Mouse (Mus musculus) limb, embryonic 12.5 days (tissue): ENCODE data around the gene Prdm10. TPM values are rescaled to one million over a fixed set of nuclear protein-coding genes. Genes with fewer than 3 reads are reported as not detected.
A peak's percentile ranks its signal among the peaks of the same experiment; 100 is the strongest.

Experiments used
- ATAC-seq: fragments of 200-750 bp; cut with Nextera tagmentation; 2 replicates; pipeline ENCODE4 v1.8.0; 2017; ENCODE audit warnings: low read depth, moderate TSS enrichment; ENCODE audit not compliant: insufficient number of reproducible peaks, insufficient read depth, low FRiP score, low TSS enrichment
- H3K27ac ChIP-seq: fragments of 300-500 bp; sonication (generic); 2 replicates; pipeline ENCODE4 v1.5.1; 2016; ENCODE audit warnings: mild to moderate bottlenecking, moderate library complexity
- H3K27me3 ChIP-seq: fragments of 300-500 bp; sonication (generic); 2 replicates; pipeline ENCODE4 v1.6.1; 2016; ENCODE audit warnings: mild to moderate bottlenecking, moderate library complexity
- H3K36me3 ChIP-seq: fragments of 300-500 bp; sonication (generic); 2 replicates; pipeline ENCODE4 v1.6.1; 2016; ENCODE audit warnings: mild to moderate bottlenecking, moderate library complexity
- H3K4me1 ChIP-seq: fragments of 300-500 bp; sonication (generic); replicated peaks from 2 replicates; pipeline ENCODE4 v1.6.1; 2016
- H3K4me2 ChIP-seq: fragments of 300-500 bp; sonication (generic); 2 replicates; pipeline ENCODE4 v1.6.1; 2016; ENCODE audit warnings: mild to moderate bottlenecking, moderate library complexity
- H3K4me3 ChIP-seq: fragments of 300-500 bp; sonication (generic); replicated peaks from 2 replicates; pipeline ENCODE4 v1.5.1; 2016; ENCODE audit warnings: mild to moderate bottlenecking
- H3K9ac ChIP-seq: fragments of 300-500 bp; sonication (generic); replicated peaks from 2 replicates; pipeline ENCODE4 v1.6.1; 2016; ENCODE audit warnings: mild to moderate bottlenecking, moderate library complexity
- H3K9me3 ChIP-seq: fragments of 300-500 bp; sonication (generic); 2 replicates; pipeline ENCODE4 v1.6.1; 2016; ENCODE audit warnings: mild to moderate bottlenecking, moderate library complexity
- WGBS: fragments of 180-500 bp; shearing (Covaris S2); methylation state at CpG from one replicate; pipeline ENCODE4 v1.1.7; 2016; 5-methylcytosine and 5-hydroxymethylcytosine counted together
- polyA plus RNA-seq: library from polyadenylated mRNA; unstranded; fragments of >200 nt; fragmentation: Nextera tagmentation; extraction: Ambion mirVana; gene quantifications from 2 replicates; pipeline ENCODE4 v1.2.1, GENCODE M21; 2016

Gene Prdm10
- polyA plus RNA-seq, 1 experiment from 2014 or later = 6.3 TPM

- Histone ChIP-seq H3K4me1 (0 out of 2 replicates have a peak, but pooled peaks cover 8% of the 10 kb centered on the region), H3K4me2 (no peak overlapping the region), H3K9ac (no peak overlapping the region), H3K27ac (peak overlapping the region; percentile 59), H3K27me3 (no peaks in the 10 kb centered on the region), H3K36me3 (no peaks in the 10 kb centered on the region), H3K4me3 (no peak overlapping the region), H3K9me3 (no peaks in the 10 kb centered on the region)
- 66% methylated on average over 5 of the region's 5 CpGs for WGBS
- ATAC-seq = no peak
Measured at GRCm38 (mm10) chr9:31266013-31266659, 14.2 kb upstream of the Prdm10 start.

- H3K9ac ChIP-seq = no peak overlapping the region
- no peak overlapping the region for H3K4me2 ChIP-seq
- H3K27ac ChIP-seq = no peak overlapping the region
- H3K36me3 ChIP-seq = no peaks in the 10 kb centered on the region
- no peak overlapping the region for H3K4me3 ChIP-seq
- ATAC-seq = no peak
- no peaks in the 10 kb centered on the region for H3K27me3 ChIP-seq
- H3K9me3 ChIP-seq = no peaks in the 10 kb centered on the region
- H3K4me1 ChIP-seq = 0 out of 2 replicates have a peak, but pooled peaks cover 4% of the 10 kb centered on the region
- 54% methylated on average over 8 of the region's 8 CpGs for WGBS
Measured at GRCm38 (mm10) chr9:31271221-31272015, 8.9 kb upstream of the Prdm10 start.

DNA sequence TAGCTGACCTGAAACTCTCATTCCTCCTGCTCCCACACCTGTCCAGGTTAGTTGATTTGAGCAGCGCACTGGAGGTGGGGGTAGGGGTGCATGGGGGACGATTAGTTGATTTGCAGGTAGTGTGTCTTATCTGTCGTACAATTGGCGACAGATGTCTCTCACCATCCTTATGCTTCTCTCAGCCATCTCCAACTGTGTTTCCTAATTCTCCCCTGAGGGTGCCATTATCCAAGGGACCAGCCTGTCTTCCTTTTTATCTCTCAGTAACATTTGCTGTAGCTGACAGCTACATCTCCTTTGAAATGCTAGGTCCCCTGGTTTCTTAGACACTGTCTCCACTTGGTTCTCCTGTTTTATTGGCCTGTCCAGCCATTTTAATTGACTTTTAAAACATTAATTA, 8.2 kb upstream of the Prdm10 start:
- H3K4me3 ChIP-seq = no peak overlapping the region
- H3K4me2 ChIP-seq = no peak overlapping the region
- 68% methylated on average over 4 of the region's 4 CpGs for WGBS
- H3K4me1 ChIP-seq = no peaks in the 10 kb centered on the region
- no peak overlapping the region for H3K9ac ChIP-seq
- no peaks in the 10 kb centered on the region for H3K27me3 ChIP-seq
- no peak for ATAC-seq
- H3K9me3 ChIP-seq = no peaks in the 10 kb centered on the region
- H3K36me3 ChIP-seq = no peaks in the 10 kb centered on the region
- no peak overlapping the region for H3K27ac ChIP-seq

GRCm38 (mm10) chr9:31278651-31279050, 1.7 kb upstream of the Prdm10 start:
- WGBS = 88% methylated on average over 7 of the region's 7 CpGs
- H3K4me1 ChIP-seq = peaks cover 26% of the 10 kb centered on the region
- H3K27me3 ChIP-seq = no peaks in the 10 kb centered on the region
- no peak overlapping the region for H3K4me2 ChIP-seq
- H3K27ac ChIP-seq = peak overlapping the region; percentile 99
- no peak overlapping the region for H3K9ac ChIP-seq
- H3K36me3 ChIP-seq = no peaks in the 10 kb centered on the region
- no peaks in the 10 kb centered on the region for H3K9me3 ChIP-seq
- no peak for ATAC-seq
- no peak overlapping the region for H3K4me3 ChIP-seq

- peak overlapping the region; percentile 81 for H3K4me3 ChIP-seq
- no peaks in the 10 kb centered on the region for H3K27me3 ChIP-seq
- ATAC-seq = no peak
- 60% methylated on average over 2 of the region's 2 CpGs for WGBS
- H3K9ac ChIP-seq = peak overlapping the region; percentile 98; the same call in 1 of the 2 replicates
- H3K4me2 ChIP-seq = peak overlapping the region; percentile 73
- peaks cover 26% of the 10 kb centered on the region for H3K4me1 ChIP-seq
- H3K27ac ChIP-seq = peak overlapping the region; percentile 99
- H3K36me3 ChIP-seq = no peaks in the 10 kb centered on the region
- no peaks in the 10 kb centered on the region for H3K9me3 ChIP-seq
Measured at GRCm38 (mm10) chr9:31279306-31279705, 1.0 kb upstream of the Prdm10 start.

DNA sequence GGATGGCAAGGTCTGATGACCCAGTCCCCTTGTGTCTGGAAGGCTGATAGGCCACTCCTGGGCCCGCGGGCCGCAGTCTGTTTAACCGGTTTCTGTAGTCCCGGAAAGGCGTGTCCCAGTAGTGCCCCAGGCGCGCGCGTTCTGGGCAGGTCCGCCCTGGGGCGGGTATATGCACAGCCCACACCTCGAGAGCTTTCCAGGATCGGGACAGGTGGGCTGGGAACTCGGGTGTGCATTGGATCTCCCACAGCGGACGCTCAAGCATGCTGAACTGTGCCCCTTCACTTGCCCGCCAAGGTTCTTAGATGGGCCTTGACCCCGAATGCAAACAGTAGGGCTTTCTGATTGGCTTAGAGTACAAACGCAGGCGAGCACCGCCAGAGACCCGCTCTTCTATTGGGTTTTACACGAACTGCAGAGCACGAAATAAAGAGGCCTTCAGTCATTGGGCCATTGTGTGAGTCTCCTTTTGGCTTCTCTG, 413 bp upstream of the Prdm10 start:
- peak overlapping the region; percentile 99 for H3K27ac ChIP-seq
- H3K4me2 ChIP-seq = peak overlapping the region; percentile 73
- ATAC-seq = peak; percentile 84; the same call in 1 of the 2 replicates
- peak overlapping the region; percentile 98 for H3K9ac ChIP-seq
- WGBS = under 1% methylated on average over 25 of the region's 25 CpGs
- no peaks in the 10 kb centered on the region for H3K9me3 ChIP-seq
- H3K4me1 ChIP-seq = peaks cover 26% of the 10 kb centered on the region
- no peaks in the 10 kb centered on the region for H3K36me3 ChIP-seq
- no peaks in the 10 kb centered on the region for H3K27me3 ChIP-seq
- peak overlapping the region; percentile 81 for H3K4me3 ChIP-seq

GRCm38 (mm10) chr9:31281011-31281662, 799 bp downstream of the Prdm10 start:
- H3K27me3 ChIP-seq = no peaks in the 10 kb centered on the region
- H3K27ac ChIP-seq = peak overlapping the region; percentile 99
- H3K4me2 ChIP-seq = peak overlapping the region; percentile 73
- peak; percentile 57 for ATAC-seq
- peak overlapping the region; percentile 98 for H3K9ac ChIP-seq
- H3K4me1 ChIP-seq = peaks cover 26% of the 10 kb centered on the region
- WGBS = 2% methylated on average over 59 of the region's 63 CpGs
- no peaks in the 10 kb centered on the region for H3K9me3 ChIP-seq
- H3K36me3 ChIP-seq = peaks cover 4% of the 10 kb centered on the region; the same call in 1 of the 2 replicates
- peak overlapping the region; percentile 81 for H3K4me3 ChIP-seq

- Histone ChIP-seq H3K36me3 (peaks cover 6% of the 10 kb centered on the region; the same call in 1 of the 2 replicates), H3K27me3 (no peaks in the 10 kb centered on the region), H3K9ac (peak overlapping the region; percentile 98), H3K4me3 (peak overlapping the region; percentile 81), H3K4me1 (peaks cover 26% of the 10 kb centered on the region), H3K9me3 (no peaks in the 10 kb centered on the region), H3K4me2 (peak overlapping the region; percentile 73), H3K27ac (peak overlapping the region; percentile 99)
- WGBS = 6% methylated on average over 11 of the region's 11 CpGs
- no peak for ATAC-seq
Measured at GRCm38 (mm10) chr9:31281663-31282015, 1.3 kb downstream of the Prdm10 start.

- Histone ChIP-seq H3K4me2 (peak overlapping the region; percentile 73), H3K4me3 (no peak overlapping the region), H3K27ac (peak overlapping the region; percentile 53; the same call in 1 of the 2 replicates), H3K9me3 (no peaks in the 10 kb centered on the region), H3K9ac (no peak overlapping the region), H3K36me3 (peaks cover 7% of the 10 kb centered on the region; the same call in 1 of the 2 replicates), H3K4me1 (peaks cover 26% of the 10 kb centered on the region), H3K27me3 (no peaks in the 10 kb centered on the region)
- no peak for ATAC-seq
- 29% methylated on average over 4 of the region's 4 CpGs for WGBS
Measured at GRCm38 (mm10) chr9:31282536-31282935, 2.2 kb downstream of the Prdm10 start.

DNA sequence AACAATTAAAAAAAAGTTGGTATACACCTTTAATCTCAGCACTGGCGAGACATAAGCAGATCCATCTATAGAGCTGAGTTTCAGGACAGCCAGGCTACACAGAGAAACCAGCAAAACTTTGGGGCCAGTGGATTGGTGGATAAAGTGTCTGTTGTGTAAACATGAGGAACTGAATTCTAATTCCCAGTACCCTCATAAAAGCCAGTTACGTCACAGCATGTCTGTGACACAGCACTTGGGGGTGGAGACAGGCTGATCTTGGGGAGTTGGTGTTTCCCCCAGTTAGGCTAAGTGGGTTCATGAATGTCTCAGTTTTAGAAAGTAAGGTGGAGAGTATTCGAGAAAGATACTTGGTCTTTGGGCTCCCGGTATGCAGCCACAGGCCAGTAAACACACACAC, 2.7 kb downstream of the Prdm10 start:
- no peak for ATAC-seq
- Histone ChIP-seq H3K9ac (no peak overlapping the region), H3K4me2 (no peak overlapping the region), H3K4me3 (no peak overlapping the region), H3K4me1 (peaks cover 26% of the 10 kb centered on the region), H3K27me3 (no peaks in the 10 kb centered on the region), H3K9me3 (no peaks in the 10 kb centered on the region), H3K27ac (peak overlapping the region; percentile 53; the same call in 1 of the 2 replicates), H3K36me3 (peaks cover 7% of the 10 kb centered on the region; the same call in 1 of the 2 replicates)
- WGBS = 74% methylated on average over 4 of the region's 4 CpGs

DNA sequence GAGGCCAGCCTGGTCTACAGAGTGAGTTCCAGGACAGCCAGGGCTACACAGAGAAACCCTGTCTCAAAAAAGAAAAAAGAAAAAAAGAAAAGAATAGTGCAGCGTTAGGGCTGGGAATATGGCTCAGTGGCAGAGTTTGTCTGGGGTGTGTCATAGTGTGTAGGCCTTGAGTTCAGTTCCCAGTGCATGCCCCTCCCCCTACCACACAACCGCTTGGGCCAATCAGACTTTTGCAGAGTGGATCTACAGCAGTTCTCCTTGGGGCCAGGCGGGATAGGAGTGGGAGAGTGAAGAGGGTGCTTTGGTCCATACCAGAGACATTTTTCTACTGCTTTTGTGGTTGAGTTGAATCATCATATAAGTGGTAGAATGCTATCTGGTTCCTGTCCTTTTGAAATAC, 3.6 kb downstream of the Prdm10 start:
- Histone ChIP-seq H3K27me3 (no peaks in the 10 kb centered on the region), H3K4me2 (no peak overlapping the region), H3K9ac (no peak overlapping the region), H3K4me3 (no peak overlapping the region), H3K27ac (0 out of 2 replicates have a peak overlapping the region, but pooled peaks have one; percentile 35), H3K36me3 (peaks cover 7% of the 10 kb centered on the region; the same call in 1 of the 2 replicates), H3K4me1 (peaks cover 22% of the 10 kb centered on the region), H3K9me3 (no peaks in the 10 kb centered on the region)
- 90% methylated on average over 3 of the region's 3 CpGs for WGBS
- no peak for ATAC-seq
